Mouse (Mus musculus) fibroblast of lung, adult 2 months (primary cell): ENCODE measurements around the gene Mia.

Source experiments
- DNase-seq: peaks from one replicate; pipeline ENCODE4 v3.0.0-alpha.2; 2011; ENCODE audit warnings: low read depth

The Mia gene

GRCm38 (mm10) chr7:27159882-27160281, 21.1 kb downstream of the Mia start:
- DNase-seq, result no peak

DNA sequence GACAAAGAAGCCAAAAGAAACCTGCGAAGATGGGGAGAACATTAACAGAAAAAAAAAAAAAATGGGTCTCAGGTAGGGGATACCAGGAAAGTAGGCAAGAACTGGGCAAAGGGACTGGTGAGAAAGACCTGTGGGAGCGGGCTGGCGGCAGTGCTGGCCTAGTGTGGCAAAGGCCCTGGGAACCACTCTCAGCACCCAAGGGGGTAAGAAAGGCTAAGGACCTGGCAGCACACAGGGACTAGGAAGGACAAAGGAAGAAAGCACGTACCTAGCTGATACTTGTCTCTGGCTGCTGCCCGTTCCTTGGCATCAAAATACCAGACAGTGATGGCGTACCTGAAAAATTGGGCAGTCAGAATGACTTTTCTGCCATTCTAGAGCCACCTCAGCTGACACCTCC, 21.7 kb downstream of the Mia start:
- no peak for DNase-seq

- DNase-seq, result no peak
Observed at GRCm38 (mm10) chr7:27158171-27158570, 22.8 kb downstream of the Mia start.

DNA sequence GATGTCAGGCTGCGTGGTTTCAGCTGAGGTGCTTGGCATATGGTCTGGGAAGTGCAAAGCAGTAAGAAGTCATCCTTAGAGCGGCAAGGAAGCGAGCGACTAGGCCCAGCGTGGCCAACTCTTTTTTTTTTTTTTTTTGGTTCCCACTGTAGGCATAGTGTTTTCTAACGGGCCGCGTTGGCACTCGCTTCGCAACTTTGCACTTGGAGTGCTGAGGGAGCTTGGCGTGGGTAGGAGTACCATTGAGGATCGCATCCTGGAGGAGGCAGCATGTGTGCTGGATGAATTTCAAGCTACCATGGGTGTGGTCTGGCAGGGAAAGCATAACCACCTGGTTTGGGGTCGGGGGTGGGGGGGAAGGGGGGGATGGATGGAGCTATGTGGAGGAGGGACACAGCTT, 25.0 kb downstream of the Mia start:
- no peak for DNase-seq

DNA sequence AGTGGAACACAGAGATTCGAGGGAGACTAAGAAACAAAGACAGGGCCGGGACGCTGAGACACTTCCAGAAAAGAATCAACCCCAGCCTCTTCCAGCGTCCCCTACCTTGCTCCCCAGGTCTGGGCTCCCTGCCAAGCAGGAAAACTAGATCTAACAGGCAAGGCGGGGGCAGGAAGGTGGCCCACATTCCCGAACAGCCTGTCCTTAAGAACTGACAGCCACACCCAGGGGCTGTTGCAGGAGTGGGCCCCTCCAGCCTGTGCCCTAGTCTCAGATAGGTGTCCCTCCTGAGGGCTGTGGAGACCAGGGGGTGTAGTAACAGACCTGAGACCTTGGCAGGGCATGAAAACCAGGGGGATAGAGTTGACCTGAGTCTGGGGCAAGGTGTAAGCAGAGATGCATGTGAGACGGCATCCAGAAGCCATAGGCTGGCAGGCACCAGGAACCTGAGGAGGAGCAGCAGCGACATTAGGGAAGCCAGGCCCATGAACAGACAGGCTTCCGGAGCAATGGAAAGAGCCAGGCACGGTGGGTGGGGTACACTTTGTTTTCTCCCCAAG, 27.7 kb downstream of the Mia start, which contains the start of gene Cyp2t4:
Gene Cyp2t4, plus strand, starts transcription at position 510 of the 560 bp plus-strand sequence.
- DNase-seq, result no peak

DNA sequence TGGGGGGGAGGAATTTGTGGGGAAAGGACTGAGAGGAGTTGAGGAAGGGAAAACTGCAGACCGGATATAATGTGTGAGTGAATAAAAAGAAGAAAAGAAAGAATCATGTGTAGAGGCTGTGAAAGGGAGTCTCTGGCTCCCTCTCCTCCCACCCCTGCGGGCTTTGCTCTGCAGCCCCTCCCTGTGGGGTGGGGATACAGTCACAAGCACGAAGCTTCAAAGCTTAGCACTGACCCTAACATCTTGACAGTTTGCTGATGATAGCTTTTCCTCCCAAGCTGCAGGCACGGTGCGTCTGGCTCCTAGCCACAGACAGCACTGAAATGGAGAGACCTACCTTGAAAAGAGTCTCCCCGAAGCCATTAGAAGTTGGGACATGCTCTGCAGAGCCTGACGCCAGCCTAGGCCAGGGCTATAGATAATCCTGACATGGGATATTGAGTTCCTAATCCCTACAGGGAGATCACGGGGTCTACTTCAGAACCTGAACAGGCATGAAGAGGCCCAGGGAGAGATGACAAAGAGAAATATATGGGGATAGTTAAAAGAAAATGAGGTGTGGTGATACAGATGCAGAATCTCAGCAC, 44.5 kb downstream of the Mia start:
- no peak for DNase-seq

DNA sequence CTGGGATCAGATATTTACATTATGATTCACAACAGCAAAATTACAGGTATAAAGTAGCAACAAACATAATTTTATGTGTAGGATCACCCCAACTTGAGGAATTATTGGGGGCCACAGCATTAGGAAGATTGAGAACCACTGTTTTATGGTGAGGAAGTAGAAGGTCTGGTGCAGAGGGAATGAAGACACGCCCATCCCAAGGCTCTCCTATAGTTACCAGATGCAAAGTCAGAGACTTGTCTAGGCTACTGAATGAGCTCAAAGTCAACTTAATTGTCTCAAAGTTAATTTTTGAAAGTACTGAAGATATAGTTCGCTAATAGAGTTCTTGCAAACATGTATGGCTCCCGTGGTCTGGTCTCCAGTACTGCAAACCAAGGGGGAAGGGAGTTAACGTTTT, 47.2 kb downstream of the Mia start:
- DNase-seq, result no peak

GRCm38 (mm10) chr7:27133156-27133555, 47.8 kb downstream of the Mia start:
- no peak for DNase-seq

DNA sequence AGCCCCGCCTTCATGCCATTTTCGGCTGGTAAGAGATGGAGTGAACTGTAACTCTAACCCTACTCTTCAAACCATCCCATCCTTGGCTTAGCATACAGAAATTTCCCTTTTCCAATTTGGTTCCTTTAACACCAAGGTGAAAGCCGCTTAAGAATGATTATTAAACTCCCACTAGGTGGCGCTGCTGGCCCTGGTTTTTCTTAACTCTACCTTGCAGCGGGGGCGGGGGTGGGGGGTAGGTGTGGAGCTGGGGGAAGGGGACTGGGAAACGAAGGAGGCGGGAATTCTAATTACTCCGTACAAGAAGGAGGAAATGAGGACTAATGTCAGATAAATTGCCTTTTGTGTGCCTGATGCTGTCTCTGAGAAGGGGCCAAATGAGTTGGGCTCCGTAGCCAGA, 48.4 kb downstream of the Mia start:
- DNase-seq, result no peak

GRCm38 (mm10) chr7:27131387-27131786, 49.6 kb downstream of the Mia start:
- DNase-seq, result no peak

GRCm38 (mm10) chr7:27130521-27131370, 50.2 kb downstream of the Mia start:
- DNase-seq, result no peak

DNA sequence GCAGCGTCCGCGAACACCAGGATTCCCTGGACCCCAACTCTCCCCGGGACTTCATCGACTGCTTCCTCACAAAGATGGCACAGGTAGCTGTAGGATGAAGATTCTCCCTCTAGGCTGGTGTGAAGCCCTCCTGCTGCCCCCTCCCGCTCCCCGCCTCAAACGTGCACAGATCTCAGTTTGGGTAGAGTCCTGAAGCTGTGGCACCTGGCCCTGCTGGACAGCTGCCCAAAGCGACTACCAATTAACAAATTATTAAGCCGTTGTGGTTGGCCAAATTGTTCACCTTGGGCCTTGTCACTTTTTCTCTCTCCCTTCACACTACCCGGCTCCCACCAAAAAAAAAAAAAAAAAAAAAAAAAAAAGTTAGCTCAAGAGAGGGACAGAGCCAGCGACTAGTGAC, 51.1 kb downstream of the Mia start:
- no peak for DNase-seq
